Mouse (Mus musculus) MEL (cell line): Measurements from ENCODE around the gene Tmtc4.

Source experiments
- CTCF ChIP-seq, 3 experiments: IDR thresholded peaks in 2 of 3; conservative IDR thresholded peaks in 1 of 3; 2 replicates each; pipeline ENCODE4 v1.5.1; 2011 to 2012; ENCODE audit warnings: low read length in 3 of 3, low read depth in 2 of 3, mild to moderate bottlenecking in 2 of 3, improper control_type of control experiment in 1 of 3, inconsistent platforms in 1 of 3, mixed read lengths in 1 of 3, moderate library complexity in 1 of 3; ENCODE audit not compliant: control insufficient read depth in 1 of 3, insufficient read depth in 1 of 3, poor library complexity in 1 of 3, severe bottlenecking in 1 of 3
- ELF1 ChIP-seq: IDR thresholded peaks from 2 replicates; pipeline ENCODE4 v1.6.1; 2014; ENCODE audit warnings: low read depth, mild to moderate bottlenecking, inconsistent platforms, low read length, improper control_type of control experiment, moderate library complexity
- EP300 ChIP-seq, 2 experiments: IDR thresholded peaks; 2 replicates each; pipeline ENCODE4 v1.6.1; 2011; ENCODE audit warnings: improper control_type of control experiment in 2 of 2, low read length in 2 of 2, low read depth in 1 of 2, mild to moderate bottlenecking in 1 of 2

DNA sequence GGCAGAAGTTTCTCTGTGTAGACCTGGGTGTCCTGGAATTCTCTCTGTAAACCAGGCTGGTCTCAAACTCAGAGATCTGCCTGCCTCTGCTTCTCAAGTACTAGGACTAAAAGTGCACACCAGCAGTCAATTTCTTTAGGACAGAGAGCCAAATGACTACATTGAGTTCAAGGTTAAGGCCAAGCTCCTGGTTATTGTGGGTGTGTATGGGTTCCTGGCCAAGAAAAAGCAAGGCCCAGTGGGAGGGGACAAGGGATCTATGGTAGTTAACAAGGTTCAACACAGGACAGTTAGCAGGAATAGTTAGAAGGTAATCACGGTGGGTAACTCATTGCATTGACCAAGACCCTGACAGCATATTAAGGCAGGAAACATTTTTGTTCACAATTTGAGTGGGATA is 78.8 kb downstream of the Tmtc4 start:
- TF ChIP-seq ELF1 (no peak), CTCF (IDR thresholded peaks at IDR 0.05 in 2 of 3, conservative IDR thresholded peaks at IDR 0.05 in 1 of 3; ENCODE audit: control insufficient read depth in 1 of 3, insufficient read depth in 1 of 3, low read depth in 2 of 3, low read length in 3 of 3, poor library complexity in 1 of 3, severe bottlenecking in 1 of 3) (no peak), EP300 (IDR thresholded peaks at IDR 0.05; ENCODE audit: low read depth in 1 of 2, low read length in 2 of 2) (no peak)
